In genomic region chr10:85957464-85957950, GRCm38 (mm10) we compare ENCODE assay signal across 8 mouse cellular contexts. TPM values are rescaled to one million over a fixed set of nuclear protein-coding genes. Genes with fewer than 3 reads are reported as not detected.
A peak's percentile ranks its signal among the peaks of the same experiment; 100 is the strongest.
DNase-seq lines count a peak whose midpoint lies in the region; ATAC-seq lines count a peak whose summit lies in the region.

Gene Rtcb (minus strand): TSS chr10:85957823.

- peaks cover 12% of the 10 kb centered on the region; the same call in 1 of the 2 replicates for H3K36me3 ChIP-seq in hindbrain, embryonic 16.5 days (ENCODE audit: control insufficient read depth, insufficient read depth, low read length)
- peaks cover 13% of the 10 kb centered on the region; the same call in 1 of the 2 replicates for H3K36me3 ChIP-seq in macrophage (ENCODE audit: inconsistent target)

- H3K4me1 ChIP-seq in hindbrain, embryonic 16.5 days (ENCODE audit: control insufficient read depth, insufficient read depth, low read depth, low read length): peaks cover 4% of the 10 kb centered on the region

- peak within 1 kb of the TSS; percentile 93 for H3K9ac ChIP-seq in hindbrain, embryonic 16.5 days (ENCODE audit: low read depth, low read length)

- peak; percentile 92 for ATAC-seq in hindbrain, embryonic 16.5 days

- no peaks in the 10 kb centered on the region; the same call in 1 of the 2 replicates for H3K27me3 ChIP-seq in hindbrain, embryonic 16.5 days (replicated peaks; ENCODE audit: control insufficient read depth, insufficient read depth, low read length)

- peak within 1 kb of the TSS; percentile 79 for H3K27ac ChIP-seq in hindbrain, embryonic 16.5 days (ENCODE audit: low read depth, low read length)
- H3K27ac ChIP-seq in macrophage: peak within 1 kb of the TSS; percentile 28

- H3K79me2 ChIP-seq in macrophage (ENCODE audit: inconsistent target): peaks cover 36% of the 10 kb centered on the region

- no peaks in the 10 kb centered on the region for H3K9me3 ChIP-seq in hindbrain, embryonic 16.5 days (ENCODE audit: control insufficient read depth, low read length)

- H3K4me2 ChIP-seq in hindbrain, embryonic 16.5 days (ENCODE audit: low read length): peak within 1 kb of the TSS; percentile 62

- peak within 1 kb of the TSS; percentile 97 for H3K4me3 ChIP-seq in hindbrain, embryonic 16.5 days (ENCODE audit: low read length)
- H3K4me3 ChIP-seq in macrophage (ENCODE audit: inconsistent target): peak within 1 kb of the TSS; percentile 82

- WGBS in hindbrain, embryonic 16.5 days: under 1% methylated on average over 38 of the region's 38 CpGs
- 0% methylated on average over 35 of the region's 38 CpGs for WGBS in macrophage (ENCODE audit: missing documents)

- peak; percentile 79 for DNase-seq in WW6 (ENCODE audit: low read depth, low spot score)
- DNase-seq in cerebellum, postnatal 4 days (ENCODE audit: low spot score in 2 of 2): peak; percentile 99
- peak; percentile 98 for DNase-seq in gastrocnemius, adult 18-20 months (ENCODE audit: low spot score)
- peak; percentile 98 to 100 for DNase-seq in left cerebral cortex, adult 18-20 months (ENCODE audit: low spot score in 2 of 2)
- peak; percentile 98 for DNase-seq in right cerebral cortex, adult 18-20 months
- peak; percentile 95 for DNase-seq in urinary bladder, postnatal 10 days (ENCODE audit: low spot score)

RNA-seq across cellular contexts. Expression of gene Rtcb, which starts in this region (rescaled TPM):
- total RNA-seq in gastrocnemius, adult 18-20 months (2021): 10 to 100 TPM; 43.0 to 47.5 TPM
- polyA plus RNA-seq in hindbrain, embryonic 16.5 days (2015; fragmentation: Nextera tagmentation; extraction: Ambion mirVana): 171 and 176 TPM in 2 replicates
- total RNA-seq in left cerebral cortex, adult 18-20 months (2021): 100 to 1,000 TPM; 119 to 123 TPM
- total RNA-seq in macrophage (2018; cell fraction: chromatin; rRNA removed): 10 to 100 TPM; 13.3 to 66.8 (median 41.4) TPM
- 10 to 100 TPM; 53.1 to 74.2 (median 64.6) TPM for total RNA-seq in macrophage (2018; cell fraction: cytosol; rRNA removed)
- 10 to 100 TPM; 18.6 to 68.5 (median 43.3) TPM for total RNA-seq in macrophage (2018; cell fraction: nucleus; rRNA removed)
- polyA plus RNA-seq in macrophage (2018): 60.2 to 84.5 TPM (median 63.0 TPM) in 3 replicates

Comparison
In these comparisons a context has a peak if more than half of its experiments do, and no peak if none do; other contexts are left out.
1. Peak in every context shown above with its lines: DNase-seq, ATAC-seq, H3K4me3 ChIP-seq and H3K27ac ChIP-seq.